Mouse (Mus musculus): ENCODE measurements around the gene Podxl2.
A peak's percentile ranks its signal among the peaks of the same experiment; 100 is the strongest.

Gene Podxl2

GRCm38 (mm10) chr6:88874868-88875508, at the start of gene Podxl2:
Gene Podxl2, minus strand, starts transcription at chr6:88875044.
- DNase-seq (ENCODE audit: low read depth, low spot score) = peak; percentile 70

GRCm38 (mm10) chr6:88918802-88919201, 44.0 kb upstream of the Podxl2 start:
- DNase-seq (ENCODE audit: low read depth, low spot score) = no peak

DNA sequence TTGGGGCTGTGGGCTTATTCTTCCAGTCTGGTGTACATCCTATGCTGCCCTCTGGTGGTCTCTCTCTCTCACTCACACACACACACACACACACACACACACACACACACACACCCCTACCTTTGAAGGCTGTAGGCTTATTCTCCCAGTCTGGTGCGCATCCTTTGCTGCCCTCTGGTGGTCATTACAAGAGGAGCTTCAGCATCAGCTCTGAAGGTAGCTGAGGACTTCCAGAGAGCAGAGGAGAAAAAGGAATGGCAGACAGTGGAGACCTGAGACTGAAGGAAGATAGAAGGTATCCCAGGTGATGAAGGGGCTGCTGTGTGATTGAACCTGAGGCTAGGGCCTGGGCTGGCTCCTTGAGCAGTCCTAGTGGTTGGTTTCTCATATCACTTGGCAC, 41.3 kb upstream of the Podxl2 start:
- DNase-seq (ENCODE audit: low read depth, low spot score) = peak; percentile 87

- DNase-seq (ENCODE audit: low read depth, low spot score) = no peak
Measured at GRCm38 (mm10) chr6:88915510-88915909, 40.7 kb upstream of the Podxl2 start.

GRCm38 (mm10) chr6:88914799-88915198, 40.0 kb upstream of the Podxl2 start:
- DNase-seq (ENCODE audit: low read depth, low spot score) = no peak

GRCm38 (mm10) chr6:88913440-88913839, 38.6 kb upstream of the Podxl2 start:
- no peak for DNase-seq (ENCODE audit: low read depth, low spot score)

- no peak for DNase-seq (ENCODE audit: low read depth, low spot score)
Measured at GRCm38 (mm10) chr6:88913022-88913421, 38.2 kb upstream of the Podxl2 start.

GRCm38 (mm10) chr6:88909151-88909550, 34.3 kb upstream of the Podxl2 start:
- no peak for DNase-seq (ENCODE audit: low read depth, low spot score)

DNA sequence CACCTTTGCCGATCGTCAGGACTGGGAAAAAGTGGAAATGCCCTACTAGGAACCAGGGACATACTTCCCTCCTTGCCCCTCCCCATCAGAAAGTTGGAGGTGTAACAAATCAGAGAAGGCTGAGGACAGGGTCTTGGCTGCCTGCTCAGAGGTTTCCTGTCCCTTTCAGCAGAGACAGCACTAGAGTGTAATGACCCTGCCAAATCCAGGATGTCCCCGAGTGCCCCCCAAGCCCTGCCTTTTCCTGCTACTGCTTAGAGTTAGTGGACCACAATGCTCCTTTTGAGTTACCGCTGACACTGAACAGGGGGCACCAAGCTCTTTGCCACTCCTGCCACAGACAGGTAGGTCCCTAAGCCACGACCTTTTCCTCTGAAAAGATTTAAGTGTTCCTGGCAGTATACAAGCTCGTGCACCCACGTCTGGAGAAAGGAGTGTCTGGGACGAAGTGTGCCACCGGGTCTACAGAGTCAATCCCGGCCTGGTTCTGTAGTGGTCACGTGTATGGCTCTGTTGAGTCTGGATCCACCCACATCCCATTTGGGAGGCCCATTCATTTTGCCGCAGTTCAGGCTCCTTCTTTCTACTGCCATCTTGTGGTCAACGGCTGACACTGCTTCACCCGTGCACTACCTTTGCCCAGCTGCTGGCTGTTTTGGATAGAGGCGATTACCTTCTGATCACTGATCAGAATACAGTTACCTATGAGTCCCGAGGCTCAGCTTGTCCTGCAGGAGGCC, 31.7 kb upstream of the Podxl2 start:
- DNase-seq (ENCODE audit: low read depth, low spot score) = peak; percentile 88

- no peak for DNase-seq (ENCODE audit: low read depth, low spot score)
Measured at GRCm38 (mm10) chr6:88905042-88905441, 30.2 kb upstream of the Podxl2 start.

GRCm38 (mm10) chr6:88904456-88904974, 29.7 kb upstream of the Podxl2 start:
- no peak for DNase-seq (ENCODE audit: low read depth, low spot score)

GRCm38 (mm10) chr6:88903708-88904107, 28.9 kb upstream of the Podxl2 start:
- no peak for DNase-seq (ENCODE audit: low read depth, low spot score)

DNA sequence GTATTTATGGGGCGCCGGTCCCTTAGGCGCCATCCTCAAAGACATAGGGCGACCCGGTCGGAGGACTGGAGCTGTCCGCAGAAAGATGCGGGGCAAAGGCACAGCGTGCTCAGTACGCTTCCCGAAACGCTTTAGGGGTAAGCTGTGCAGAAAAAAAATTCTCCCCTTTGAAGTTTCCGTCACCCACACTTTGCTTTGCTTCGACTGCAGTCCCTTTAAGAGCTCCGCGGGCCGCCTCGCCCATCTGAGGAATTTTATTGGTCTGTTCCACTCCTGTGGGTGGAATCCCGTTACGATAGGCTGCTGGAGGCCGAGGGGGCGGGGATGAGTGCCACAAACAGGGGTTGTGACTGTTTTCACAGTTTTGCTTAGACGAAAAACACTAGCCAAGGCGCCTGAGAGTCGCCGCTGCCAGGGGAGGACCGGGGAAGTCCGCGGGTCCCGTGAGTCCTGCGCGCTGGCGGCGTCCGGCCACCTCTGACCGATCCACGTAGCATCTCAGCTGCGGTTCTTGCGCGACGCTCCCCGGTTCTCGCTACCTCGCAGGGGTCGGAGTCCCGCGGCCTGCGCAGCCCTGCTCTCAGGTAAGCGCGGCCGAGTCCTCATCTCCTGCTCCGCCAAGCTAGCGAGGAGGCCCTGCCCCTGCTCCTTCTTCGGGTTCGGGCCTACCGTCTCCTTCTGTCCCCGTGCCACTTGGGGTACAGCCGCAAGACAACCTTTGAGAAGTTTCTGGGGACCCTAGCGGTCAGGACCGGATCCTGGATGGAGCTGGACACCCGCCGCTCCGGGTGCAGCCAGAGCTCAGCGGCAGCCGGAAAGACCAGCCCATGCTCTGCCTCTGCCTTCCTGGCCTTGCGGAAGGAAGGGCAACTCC, 27.3 kb upstream of the Podxl2 start, which contains the start of gene Tpra1:
Gene Tpra1, plus strand, starts transcription at position 305 of the 874 bp plus-strand sequence.
- DNase-seq (ENCODE audit: low read depth, low spot score) = peak; percentile 99

- DNase-seq (ENCODE audit: low read depth, low spot score) = no peak
Measured at GRCm38 (mm10) chr6:88901471-88901870, 26.6 kb upstream of the Podxl2 start.

GRCm38 (mm10) chr6:88899628-88900027, 24.8 kb upstream of the Podxl2 start:
- no peak for DNase-seq (ENCODE audit: low read depth, low spot score)

DNA sequence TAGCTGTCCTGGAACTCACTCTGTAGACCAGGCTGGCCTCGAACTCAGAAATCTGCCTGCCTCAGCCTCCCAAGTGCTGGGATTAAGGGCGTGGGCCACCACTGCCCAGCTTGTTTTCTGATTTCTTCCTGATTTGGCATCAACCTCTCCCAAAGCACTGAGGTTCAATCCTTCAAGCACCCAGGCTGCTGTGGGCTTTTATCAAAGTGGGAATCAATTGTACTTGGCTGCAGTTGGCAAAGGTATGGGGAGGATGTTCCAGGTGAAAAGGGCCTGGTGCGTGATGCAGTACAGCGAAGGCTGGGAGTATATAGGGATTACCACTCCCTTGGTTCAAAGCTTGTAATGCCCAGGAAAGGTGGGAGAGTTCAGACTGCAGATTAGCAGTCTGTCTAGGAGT, 24.2 kb upstream of the Podxl2 start:
- DNase-seq (ENCODE audit: low read depth, low spot score) = no peak

DNA sequence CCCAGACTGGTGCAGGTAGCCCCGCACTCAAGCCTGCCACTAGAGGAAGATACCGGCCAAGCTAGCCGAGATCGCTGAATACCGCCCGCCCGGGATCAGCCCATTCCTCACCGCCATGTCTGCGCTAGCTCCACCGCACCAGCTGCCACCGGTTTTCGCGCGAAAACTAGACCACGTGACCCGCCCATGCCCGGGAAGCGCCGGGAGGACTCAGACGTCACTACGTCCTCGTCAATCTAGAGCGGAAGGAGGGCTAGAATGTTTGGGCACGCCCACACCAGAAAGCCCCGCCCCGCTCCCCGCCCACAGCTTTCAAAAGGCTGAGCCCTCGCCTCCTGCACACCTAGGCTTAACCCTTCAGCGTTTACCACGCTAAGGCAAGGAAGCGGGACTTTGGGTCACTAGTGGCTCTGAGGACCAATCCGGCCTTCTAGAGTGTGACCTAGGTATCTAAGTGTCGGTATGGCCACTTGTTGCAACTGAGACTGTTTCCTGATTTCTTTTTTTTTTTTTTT, 23.7 kb upstream of the Podxl2 start, which contains the start of gene Mcm2:
Gene Mcm2, minus strand, starts transcription at position 247 of the 515 bp plus-strand sequence.
- DNase-seq (ENCODE audit: low read depth, low spot score) = peak; percentile 99

- DNase-seq (ENCODE audit: low read depth, low spot score) = no peak
Measured at GRCm38 (mm10) chr6:88897246-88897645, 22.4 kb upstream of the Podxl2 start.

DNA sequence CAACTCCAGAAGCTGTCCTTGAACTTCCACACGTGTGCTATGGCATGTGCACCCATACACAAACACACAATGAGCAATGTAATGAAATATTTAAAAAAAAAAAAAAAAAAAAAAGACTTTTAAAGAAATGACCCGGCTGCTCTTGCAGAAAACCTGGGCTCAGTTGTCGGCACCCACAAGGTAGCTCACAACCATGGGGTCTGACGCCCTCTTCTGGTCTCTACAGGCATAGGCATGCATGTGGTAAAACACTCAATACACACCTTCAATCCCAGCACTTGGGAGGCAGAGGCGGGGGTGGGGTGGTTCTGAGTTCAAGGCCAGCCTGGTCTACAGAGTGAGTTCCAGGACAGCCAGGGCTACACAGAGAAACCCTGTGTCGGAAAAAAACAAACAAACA, 21.1 kb upstream of the Podxl2 start:
- DNase-seq (ENCODE audit: low read depth, low spot score) = peak; percentile 88

DNA sequence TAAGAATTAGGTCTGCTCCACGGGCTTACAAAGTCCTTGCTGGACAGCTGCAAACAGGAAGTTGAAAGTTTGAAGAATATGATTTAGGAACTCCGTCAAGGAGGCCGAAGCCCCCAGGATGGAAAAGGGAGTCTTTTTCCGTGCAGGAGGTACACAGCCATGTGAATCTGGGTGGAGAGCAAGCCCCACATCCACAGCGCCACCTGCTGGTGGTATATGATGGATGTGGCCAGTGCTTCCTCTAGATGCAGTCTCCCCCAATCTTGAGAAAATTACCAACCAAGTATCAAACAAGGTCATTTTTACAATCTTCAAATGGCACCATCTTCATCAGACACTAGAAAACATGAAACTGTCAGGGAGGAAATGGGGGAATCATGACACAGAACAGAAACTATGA, 18.7 kb upstream of the Podxl2 start:
- DNase-seq (ENCODE audit: low read depth, low spot score) = peak; percentile 84

- DNase-seq (ENCODE audit: low read depth, low spot score) = no peak
Measured at GRCm38 (mm10) chr6:88890832-88891231, 16.0 kb upstream of the Podxl2 start.

All from ES-CJ7 (cell line).